Mouse (Mus musculus) liver, adult 2 months (tissue): ENCODE measurements around the gene 4930426L09Rik.

ENCODE experiments used
- CTCF ChIP-seq: fragments of 200-500 bp; IDR thresholded peaks from 2 replicates; pipeline ENCODE4 v1.5.1; 2011; ENCODE audit warnings: low read depth, low read length, control low read depth
- POLR2A ChIP-seq: fragments of 200-500 bp; IDR thresholded peaks from 2 replicates; pipeline ENCODE4 v1.6.1; 2011; ENCODE audit warnings: low read length, control low read depth; ENCODE audit not compliant: insufficient read depth; ENCODE audit errors: extremely low read depth

DNA sequence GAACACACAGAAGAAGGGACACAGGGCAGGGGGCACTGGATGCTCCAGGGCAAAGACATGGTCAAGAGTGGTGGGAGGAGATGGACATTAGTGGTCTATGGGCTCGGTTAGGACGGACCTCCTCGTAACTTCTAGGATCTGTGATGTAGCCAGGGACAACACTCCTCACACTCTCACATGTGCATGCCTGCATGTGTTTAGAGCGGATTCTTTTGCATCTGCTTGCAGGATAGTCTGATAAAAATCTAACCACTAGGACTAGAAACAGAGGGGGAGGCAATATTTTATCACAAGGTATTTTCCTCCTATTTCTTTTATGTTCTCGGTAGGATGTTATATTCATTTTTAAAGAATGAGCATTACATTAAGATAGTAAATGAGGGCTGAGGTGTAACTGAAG, 38.6 kb upstream of the 4930426L09Rik start:
- TF ChIP-seq POLR2A (no peak), CTCF (no peak)
